Mouse (Mus musculus): Measurements from ENCODE around the gene Rab3d. TPM values are rescaled to one million over a fixed set of nuclear protein-coding genes. Genes with fewer than 3 reads are reported as not detected.

Gene Rab3d
- 72.0 and 75.8 TPM in 2 replicates for polyA plus RNA-seq (2015; fragmentation: Nextera tagmentation; extraction: Ambion mirVana)

DNA sequence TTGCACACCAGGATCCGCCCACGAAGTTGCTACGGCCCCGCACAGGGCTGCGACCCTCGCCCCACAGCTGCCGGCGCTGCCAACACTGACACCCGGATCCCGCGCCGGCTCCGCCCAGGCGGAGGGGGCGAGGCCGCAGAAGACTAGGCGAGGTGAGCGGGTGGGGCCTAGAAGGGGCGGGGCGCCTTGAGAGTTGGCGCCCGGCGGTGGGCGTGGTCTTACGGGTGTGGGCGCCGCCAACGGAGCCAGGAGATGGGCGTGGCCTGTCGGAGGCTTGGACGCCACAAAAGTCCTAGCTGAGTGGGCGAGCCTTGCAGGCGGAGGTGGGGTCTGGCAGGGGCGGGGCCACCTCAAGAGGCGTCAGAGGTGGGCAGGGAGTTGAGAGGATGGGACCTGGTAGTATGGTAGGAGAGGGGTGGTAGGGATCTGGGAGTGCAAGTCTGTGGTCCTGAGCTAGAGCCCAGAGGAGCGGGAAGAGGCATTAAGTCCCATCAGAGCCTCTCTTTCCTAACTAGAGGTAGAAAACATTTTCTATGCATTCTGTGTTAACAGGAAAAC lies at the start of gene Rab3d:
Gene Rab3d (minus strand): TSS at position 158 of the 558 bp plus-strand sequence.
- Histone ChIP-seq H3K27ac (peak within 1 kb of the TSS; percentile 85), H3K9ac (peak within 1 kb of the TSS; percentile 62), H3K36me3 (no peaks in the 10 kb centered on the region), H3K4me1 (0 out of 2 replicates have a peak, but pooled peaks cover 6% of the 10 kb centered on the region), H3K4me3 (replicated peaks) (peak within 1 kb of the TSS; percentile 82), H3K9me3 (no peaks in the 10 kb centered on the region), H3K4me2 (peak within 1 kb of the TSS; percentile 96), H3K27me3 (replicated peaks) (no peaks in the 10 kb centered on the region)
- ATAC-seq (ENCODE audit: insufficient read depth, low FRiP score, low read depth): peak; percentile 92
- WGBS: 0% methylated on average over 36 of the region's 36 CpGs

- Histone ChIP-seq H3K27ac (no peak within 1 kb of the TSS), H3K9me3 (no peaks in the 10 kb centered on the region), H3K4me3 (replicated peaks) (peak within 1 kb of the TSS; percentile 46), H3K36me3 (no peaks in the 10 kb centered on the region), H3K4me2 (peak within 1 kb of the TSS; percentile 96), H3K4me1 (peaks cover 26% of the 10 kb centered on the region), H3K27me3 (replicated peaks) (peaks cover 15% of the 10 kb centered on the region), H3K9ac (peak within 1 kb of the TSS; percentile 19; the same call in 1 of the 2 replicates)
- ATAC-seq (ENCODE audit: insufficient read depth, low FRiP score, low read depth): peak; percentile 54; the same call in 1 of the 2 replicates
- WGBS: 13% methylated on average over 8 of the region's 8 CpGs
Observed at GRCm38 (mm10) chr9:21963417-21963816, 45.4 kb upstream of the Rab3d start, which contains the start of gene Epor. Gene Epor, minus strand, starts transcription at chr9:21963506.

GRCm38 (mm10) chr9:21962416-21963059 lies 44.5 kb upstream of the Rab3d start:
- ATAC-seq (ENCODE audit: insufficient read depth, low FRiP score, low read depth): peak; percentile 90
- Histone ChIP-seq H3K9me3 (no peaks in the 10 kb centered on the region), H3K4me2 (peak overlapping the region; percentile 96), H3K27me3 (replicated peaks) (peaks cover 15% of the 10 kb centered on the region), H3K9ac (peak overlapping the region; percentile 19; the same call in 1 of the 2 replicates), H3K4me1 (peaks cover 26% of the 10 kb centered on the region), H3K36me3 (no peaks in the 10 kb centered on the region), H3K27ac (no peak overlapping the region), H3K4me3 (replicated peaks) (peak overlapping the region; percentile 46)
- WGBS: 3% methylated on average over 34 of the region's 34 CpGs

- Histone ChIP-seq H3K36me3 (no peaks in the 10 kb centered on the region), H3K9ac (peak overlapping the region; percentile 19; the same call in 1 of the 2 replicates), H3K27ac (no peak overlapping the region), H3K4me1 (peaks cover 26% of the 10 kb centered on the region), H3K4me2 (peak overlapping the region; percentile 96), H3K4me3 (replicated peaks) (peak overlapping the region; percentile 46), H3K9me3 (no peaks in the 10 kb centered on the region), H3K27me3 (replicated peaks) (peaks cover 15% of the 10 kb centered on the region)
- peak; percentile 20; the same call in 1 of the 2 replicates for ATAC-seq (ENCODE audit: insufficient read depth, low FRiP score, low read depth)
- 1% methylated on average over 15 of the region's 15 CpGs for WGBS
Observed at GRCm38 (mm10) chr9:21962010-21962409, 44.0 kb upstream of the Rab3d start.

DNA sequence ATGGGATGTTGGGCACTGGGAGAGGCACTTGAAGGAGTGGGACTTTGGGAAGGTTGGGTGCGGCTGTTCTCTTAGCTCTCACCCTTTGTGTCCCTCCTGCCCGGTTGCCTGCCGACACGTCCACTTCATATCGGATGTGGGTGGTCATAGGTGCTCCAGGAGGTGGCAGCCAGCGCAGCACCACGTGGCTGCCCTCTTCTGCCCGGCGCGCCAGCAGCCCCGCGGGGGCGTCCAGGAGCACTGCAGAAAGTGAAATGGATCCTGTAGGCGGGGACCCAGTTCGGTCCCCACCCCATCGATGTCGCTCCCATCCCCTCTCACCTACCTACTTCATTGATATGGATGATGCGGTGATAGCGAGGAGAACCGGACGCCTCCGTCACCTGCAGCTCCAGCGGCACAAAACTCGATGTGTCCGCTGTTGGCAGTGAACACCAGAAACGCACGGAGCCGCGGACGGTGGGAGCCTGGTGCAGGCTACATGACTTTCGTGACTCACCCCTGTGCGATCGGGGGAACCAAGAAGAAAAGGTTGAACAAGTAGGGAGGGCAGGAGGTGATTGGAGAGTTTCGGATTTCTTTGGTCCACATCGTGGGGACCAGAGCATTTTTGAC lies 43.5 kb upstream of the Rab3d start:
- no peak for ATAC-seq (ENCODE audit: insufficient read depth, low FRiP score, low read depth)
- Histone ChIP-seq H3K36me3 (no peaks in the 10 kb centered on the region), H3K4me1 (peaks cover 29% of the 10 kb centered on the region), H3K9me3 (no peaks in the 10 kb centered on the region), H3K27me3 (replicated peaks) (peaks cover 15% of the 10 kb centered on the region), H3K4me3 (replicated peaks) (peak overlapping the region; percentile 46), H3K9ac (no peak overlapping the region), H3K4me2 (peak overlapping the region; percentile 96), H3K27ac (no peak overlapping the region)
- WGBS: 2% methylated on average over 35 of the region's 35 CpGs

DNA sequence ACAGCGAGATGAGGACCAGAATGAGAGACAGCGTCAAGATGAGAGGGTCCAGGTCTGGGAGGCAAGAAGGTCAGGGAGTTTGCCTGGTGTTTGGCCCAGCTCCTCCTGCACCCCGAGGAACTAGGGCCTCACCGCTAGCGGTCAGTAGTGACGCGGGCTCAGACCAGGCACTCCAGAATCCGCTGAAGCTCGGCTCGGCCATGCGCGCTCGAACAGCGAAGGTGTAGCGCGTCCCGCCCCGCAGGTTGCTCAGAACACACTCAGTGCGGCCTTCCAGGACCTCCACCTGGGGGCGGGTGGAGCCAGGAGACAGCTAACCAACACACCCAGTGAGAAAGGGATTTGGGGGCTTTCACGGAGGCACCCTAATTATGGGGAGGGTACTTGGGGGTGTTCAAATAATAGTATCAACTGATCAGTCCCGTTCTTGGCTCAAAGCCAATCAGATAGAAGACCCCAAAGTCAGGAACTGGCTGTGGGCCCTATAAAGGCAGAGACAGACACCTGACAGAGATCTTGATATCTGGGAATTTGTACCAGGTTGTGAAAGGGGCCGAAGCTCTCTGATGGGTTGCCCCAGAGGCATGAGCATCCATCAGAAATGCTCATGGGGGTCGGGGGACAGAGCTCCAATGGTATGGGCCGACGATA lies 42.7 kb upstream of the Rab3d start:
- peaks cover 32% of the 10 kb centered on the region for H3K4me1 ChIP-seq
- no peak overlapping the region for H3K4me3 ChIP-seq (replicated peaks)
- peaks cover 15% of the 10 kb centered on the region for H3K27me3 ChIP-seq (replicated peaks)
- no peak overlapping the region for H3K27ac ChIP-seq
- 11% methylated on average over 26 of the region's 26 CpGs for WGBS
- peak overlapping the region; percentile 96; the same call in 1 of the 2 replicates for H3K4me2 ChIP-seq
- no peaks in the 10 kb centered on the region for H3K36me3 ChIP-seq
- no peak overlapping the region for H3K9ac ChIP-seq
- ATAC-seq (ENCODE audit: insufficient read depth, low FRiP score, low read depth): no peak
- H3K9me3 ChIP-seq: no peaks in the 10 kb centered on the region

DNA sequence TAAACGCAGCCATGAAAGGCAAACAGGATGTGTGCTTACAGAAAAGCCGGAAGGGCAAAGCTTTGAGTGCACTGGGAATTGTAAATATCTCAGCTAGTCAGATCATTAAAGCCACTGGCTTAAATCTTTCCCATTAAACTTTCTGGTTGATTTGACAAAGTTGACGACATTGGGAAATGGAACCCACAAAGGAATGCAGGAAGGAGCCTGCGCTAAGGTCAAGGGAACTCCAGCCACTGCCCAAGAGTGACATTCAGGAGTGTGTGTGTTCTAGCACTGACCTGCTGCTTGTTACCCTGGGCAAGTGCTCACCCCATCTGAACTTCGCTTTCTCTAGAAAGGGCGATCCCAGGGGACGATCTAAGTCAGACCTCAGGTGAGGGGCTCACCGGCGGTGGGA lies 42.1 kb upstream of the Rab3d start:
- Histone ChIP-seq H3K9me3 (no peaks in the 10 kb centered on the region), H3K27ac (no peak overlapping the region), H3K36me3 (no peaks in the 10 kb centered on the region), H3K9ac (no peak overlapping the region), H3K27me3 (replicated peaks) (peaks cover 15% of the 10 kb centered on the region), H3K4me1 (peaks cover 32% of the 10 kb centered on the region), H3K4me3 (replicated peaks) (no peak overlapping the region), H3K4me2 (0 out of 2 replicates have a peak overlapping the region, but pooled peaks have one; percentile 96)
- WGBS: 50% methylated on average over 9 of the region's 9 CpGs
- ATAC-seq (ENCODE audit: insufficient read depth, low FRiP score, low read depth): no peak

DNA sequence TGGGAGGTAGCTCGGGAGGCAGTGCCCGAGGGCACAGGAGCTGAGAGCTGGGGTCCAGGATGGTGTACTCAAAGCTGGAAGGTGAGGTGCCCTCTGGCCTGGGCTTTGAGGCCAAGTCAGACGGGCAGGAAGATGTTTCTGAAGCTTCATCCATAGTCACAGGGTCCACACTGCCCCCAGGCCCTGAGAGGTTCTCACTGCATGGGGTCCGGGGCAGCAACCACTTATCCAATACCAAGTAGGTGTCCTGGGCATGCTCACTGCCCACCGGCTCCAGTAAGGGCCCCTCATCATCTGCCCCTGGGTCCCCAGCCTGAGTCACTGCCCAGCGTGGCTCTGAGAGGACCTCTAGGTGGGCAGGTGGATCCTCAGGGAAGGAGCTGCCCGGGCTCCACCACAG lies 41.3 kb upstream of the Rab3d start:
- H3K4me1 ChIP-seq: peaks cover 32% of the 10 kb centered on the region
- WGBS: 90% methylated on average over 7 of the region's 7 CpGs
- peaks cover 15% of the 10 kb centered on the region for H3K27me3 ChIP-seq (replicated peaks)
- no peaks in the 10 kb centered on the region for H3K9me3 ChIP-seq
- H3K27ac ChIP-seq: no peak overlapping the region
- no peak overlapping the region for H3K9ac ChIP-seq
- H3K4me2 ChIP-seq: no peak overlapping the region
- no peak overlapping the region for H3K4me3 ChIP-seq (replicated peaks)
- no peak for ATAC-seq (ENCODE audit: insufficient read depth, low FRiP score, low read depth)
- H3K36me3 ChIP-seq: no peaks in the 10 kb centered on the region

DNA sequence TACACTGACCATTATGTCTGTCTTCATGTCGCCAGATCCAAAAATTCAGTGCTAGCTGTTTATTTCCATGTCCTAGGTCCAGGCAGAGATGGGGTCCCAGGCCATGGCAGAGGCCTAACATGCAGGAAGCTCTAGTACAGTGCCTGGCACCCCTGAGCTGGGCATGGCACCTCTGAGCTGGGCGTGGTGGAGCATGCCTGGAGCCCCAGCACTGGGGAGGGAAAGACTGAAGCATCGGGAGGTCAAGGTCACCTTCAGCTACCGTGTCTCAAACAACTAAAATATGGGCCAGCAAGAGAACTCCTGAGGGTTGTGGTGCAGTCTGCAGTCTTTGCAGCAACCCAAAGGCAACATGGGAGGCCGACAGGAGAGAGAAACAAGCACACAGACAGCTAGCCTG lies 40.4 kb upstream of the Rab3d start:
- Histone ChIP-seq H3K27ac (no peak overlapping the region), H3K36me3 (no peaks in the 10 kb centered on the region), H3K9me3 (no peaks in the 10 kb centered on the region), H3K27me3 (replicated peaks) (peaks cover 15% of the 10 kb centered on the region), H3K9ac (no peak overlapping the region), H3K4me3 (replicated peaks) (no peak overlapping the region), H3K4me2 (no peak overlapping the region), H3K4me1 (peaks cover 30% of the 10 kb centered on the region)
- 78% methylated on average over 5 of the region's 5 CpGs for WGBS
- ATAC-seq (ENCODE audit: insufficient read depth, low FRiP score, low read depth): no peak

DNA sequence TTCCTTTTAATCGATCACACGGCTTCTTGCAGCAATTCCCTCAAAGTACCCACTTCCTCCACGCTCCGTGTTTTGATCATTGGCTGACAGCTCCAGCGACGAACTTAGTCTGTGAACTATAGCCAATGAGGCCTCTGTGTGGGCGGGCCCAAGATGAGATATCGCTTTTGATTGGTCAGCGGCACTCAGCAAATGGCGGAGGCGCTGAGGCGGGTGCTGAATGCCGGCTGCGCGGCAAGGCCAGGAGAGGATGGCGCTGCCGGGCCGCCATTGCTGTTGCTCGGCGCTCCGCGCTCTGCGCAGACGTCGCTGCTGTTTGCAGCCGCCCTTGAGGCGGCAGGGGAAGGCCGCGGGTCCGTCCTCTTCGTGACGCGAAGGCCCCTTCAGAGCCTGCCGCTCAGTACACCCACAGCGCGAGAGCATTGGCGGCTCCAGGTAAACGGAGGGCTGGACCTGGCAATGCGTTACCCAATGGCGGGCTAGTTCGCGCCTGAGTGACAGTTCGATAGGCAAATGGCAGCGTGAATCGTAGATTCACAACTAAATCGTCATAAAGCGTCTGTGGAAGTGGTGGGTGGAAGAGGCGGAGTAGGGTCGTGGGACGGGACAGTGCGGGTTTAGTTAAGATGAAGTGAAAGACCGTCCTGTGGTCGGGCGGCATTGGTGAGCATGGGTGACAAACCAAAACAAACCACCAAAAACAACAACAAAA lies 37.7 kb upstream of the Rab3d start, which contains the start of gene Swsap1:
Gene Swsap1 (plus strand): TSS at position 186 of the 712 bp plus-strand sequence.
- peak within 1 kb of the TSS; percentile 75 for H3K4me3 ChIP-seq (replicated peaks)
- H3K9ac ChIP-seq: peak within 1 kb of the TSS; percentile 70; the same call in 1 of the 2 replicates
- WGBS: 0% methylated on average over 54 of the region's 54 CpGs
- no peaks in the 10 kb centered on the region for H3K36me3 ChIP-seq
- H3K9me3 ChIP-seq: no peaks in the 10 kb centered on the region
- peak within 1 kb of the TSS; percentile 93 for H3K27ac ChIP-seq
- peaks cover 1% of the 10 kb centered on the region for H3K27me3 ChIP-seq (replicated peaks)
- H3K4me1 ChIP-seq: peaks cover 8% of the 10 kb centered on the region; the same call in 1 of the 2 replicates
- H3K4me2 ChIP-seq: peak within 1 kb of the TSS; percentile 57
- ATAC-seq (ENCODE audit: insufficient read depth, low FRiP score, low read depth): peak; percentile 96

GRCm38 (mm10) chr9:21955225-21955569 lies 37.2 kb upstream of the Rab3d start:
- ATAC-seq (ENCODE audit: insufficient read depth, low FRiP score, low read depth): peak; percentile 71
- peak overlapping the region; percentile 75 for H3K4me3 ChIP-seq (replicated peaks)
- no peaks in the 10 kb centered on the region for H3K36me3 ChIP-seq
- no peaks in the 10 kb centered on the region; the same call in 1 of the 2 replicates for H3K27me3 ChIP-seq (replicated peaks)
- H3K4me1 ChIP-seq: peaks cover 6% of the 10 kb centered on the region; the same call in 1 of the 2 replicates
- no peaks in the 10 kb centered on the region for H3K9me3 ChIP-seq
- H3K4me2 ChIP-seq: peak overlapping the region; percentile 55
- peak overlapping the region; percentile 67 for H3K27ac ChIP-seq
- no peak overlapping the region for H3K9ac ChIP-seq
- WGBS: 2% methylated on average over 18 of the region's 18 CpGs
